Mouse (Mus musculus) midbrain, embryonic 11.5 days (tissue): ENCODE data around the gene Chuk. TPM values are rescaled to one million over a fixed set of nuclear protein-coding genes. Genes with fewer than 3 reads are reported as not detected.
A peak's percentile ranks its signal among the peaks of the same experiment; 100 is the strongest.

Source experiments
- ATAC-seq: fragments of 200-750 bp; cut with Nextera tagmentation; 2 replicates; pipeline ENCODE4 v1.8.0; 2017; ENCODE audit warnings: moderate TSS enrichment, moderate library complexity; ENCODE audit not compliant: low FRiP score
- DNase-seq: peaks from one replicate; pipeline ENCODE4 v3.0.0; 2015; ENCODE audit warnings: low spot score; ENCODE audit errors: missing footprints
- H3K27ac ChIP-seq: fragments of 300-500 bp; sonication (generic); 2 replicates; pipeline ENCODE4 v1.5.1; 2014; ENCODE audit warnings: low read depth, low read length
- H3K27me3 ChIP-seq: fragments of 300-500 bp; sonication (generic); 2 replicates; pipeline ENCODE4 v1.6.1; 2014; ENCODE audit warnings: mild to moderate bottlenecking, low read length, moderate library complexity, mixed read lengths; ENCODE audit not compliant: control insufficient read depth, insufficient read depth
- H3K36me3 ChIP-seq: fragments of 300-500 bp; sonication (generic); 2 replicates; pipeline ENCODE4 v1.6.1; 2014; ENCODE audit warnings: mild to moderate bottlenecking, low read length, moderate library complexity, mixed read lengths; ENCODE audit not compliant: control insufficient read depth, insufficient read depth
- H3K4me1 ChIP-seq: fragments of 300-500 bp; sonication (generic); 2 replicates; pipeline ENCODE4 v1.6.1; 2014; ENCODE audit warnings: low read length; ENCODE audit not compliant: control insufficient read depth, insufficient read depth
- H3K4me2 ChIP-seq: fragments of 300-500 bp; sonication (generic); 2 replicates; pipeline ENCODE4 v1.6.1; 2014; ENCODE audit warnings: mild to moderate bottlenecking, moderate library complexity
- H3K4me3 ChIP-seq: fragments of 300-500 bp; sonication (generic); 2 replicates; pipeline ENCODE4 v1.5.1; 2014; ENCODE audit warnings: low read depth, low read length
- H3K9ac ChIP-seq: fragments of 300-500 bp; sonication (generic); 2 replicates; pipeline ENCODE4 v1.6.1; 2014; ENCODE audit warnings: low read length
- H3K9me3 ChIP-seq: fragments of 300-500 bp; sonication (generic); 2 replicates; pipeline ENCODE4 v1.6.1; 2016; ENCODE audit warnings: low read length; ENCODE audit not compliant: control insufficient read depth
- WGBS: fragments of 180-500 bp; shearing (Covaris S2); extraction: QIAGEN DNeasy Blood & Tissue Kit; methylation state at CpG from one replicate; pipeline ENCODE4 v1.1.7; 2014; 5-methylcytosine and 5-hydroxymethylcytosine counted together
- polyA plus RNA-seq: library from polyadenylated mRNA; unstranded; fragments of >200 nt; fragmentation: Nextera tagmentation; extraction: Ambion mirVana; gene quantifications from 2 replicates; pipeline ENCODE4 v1.2.1, GENCODE M21; 2014

Chuk gene
- polyA plus RNA-seq, 1 experiment from 2014 or later, result 53.9 TPM

GRCm38 (mm10) chr19:44080023-44080422, 27.3 kb downstream of the Chuk start:
- H3K4me3 ChIP-seq, result no peak overlapping the region
- no peak overlapping the region for H3K4me2 ChIP-seq
- no peaks in the 10 kb centered on the region for H3K27me3 ChIP-seq
- H3K4me1 ChIP-seq, result no peaks in the 10 kb centered on the region
- H3K27ac ChIP-seq, result no peak overlapping the region
- ATAC-seq, result no peak
- DNase-seq, result no peak
- H3K36me3 ChIP-seq, result peaks cover 7% of the 10 kb centered on the region; the same call in 1 of the 2 replicates
- H3K9ac ChIP-seq, result no peak overlapping the region
- H3K9me3 ChIP-seq, result no peaks in the 10 kb centered on the region
- WGBS, result 85% methylated on average over 2 of the region's 2 CpGs

- no peak for ATAC-seq
- no peak overlapping the region for H3K4me3 ChIP-seq
- peaks cover 7% of the 10 kb centered on the region; the same call in 1 of the 2 replicates for H3K36me3 ChIP-seq
- no peak overlapping the region for H3K4me2 ChIP-seq
- H3K27me3 ChIP-seq, result no peaks in the 10 kb centered on the region
- WGBS, result 93% methylated on average over 4 of the region's 4 CpGs
- no peak overlapping the region for H3K9ac ChIP-seq
- no peaks in the 10 kb centered on the region for H3K9me3 ChIP-seq
- H3K4me1 ChIP-seq, result no peaks in the 10 kb centered on the region
- DNase-seq, result no peak
- H3K27ac ChIP-seq, result no peak overlapping the region
These were observed 30.3 kb downstream of the Chuk start for GRCm38 (mm10) chr19:44077024-44077423.

- ATAC-seq, result no peak
- no peaks in the 10 kb centered on the region for H3K27me3 ChIP-seq
- H3K4me2 ChIP-seq, result no peak overlapping the region
- H3K4me3 ChIP-seq, result no peak overlapping the region
- H3K9me3 ChIP-seq, result no peaks in the 10 kb centered on the region
- no peak for DNase-seq
- H3K4me1 ChIP-seq, result no peaks in the 10 kb centered on the region
- WGBS, result 91% methylated on average over 9 of the region's 9 CpGs
- peaks cover 7% of the 10 kb centered on the region; the same call in 1 of the 2 replicates for H3K36me3 ChIP-seq
- no peak overlapping the region for H3K27ac ChIP-seq
- no peak overlapping the region for H3K9ac ChIP-seq
These were observed 30.8 kb downstream of the Chuk start for GRCm38 (mm10) chr19:44076457-44076856.

GRCm38 (mm10) chr19:44074986-44075385, 32.3 kb downstream of the Chuk start:
- peaks cover 6% of the 10 kb centered on the region; the same call in 1 of the 2 replicates for H3K36me3 ChIP-seq
- no peak overlapping the region for H3K9ac ChIP-seq
- 88% methylated on average over 11 of the region's 11 CpGs for WGBS
- DNase-seq, result no peak
- no peak overlapping the region for H3K4me2 ChIP-seq
- H3K27ac ChIP-seq, result no peak overlapping the region
- H3K4me1 ChIP-seq, result no peaks in the 10 kb centered on the region; the same call in 1 of the 2 replicates
- no peaks in the 10 kb centered on the region for H3K27me3 ChIP-seq
- no peak for ATAC-seq
- H3K4me3 ChIP-seq, result no peak overlapping the region
- H3K9me3 ChIP-seq, result no peaks in the 10 kb centered on the region

GRCm38 (mm10) chr19:44071166-44071565, 36.1 kb downstream of the Chuk start:
- 57% methylated on average over 5 of the region's 5 CpGs for whole genome bisulfite sequencing
- H3K9ac ChIP-seq, result no peak overlapping the region
- no peak overlapping the region for H3K4me3 ChIP-seq
- no peak overlapping the region for H3K27ac ChIP-seq
- no peaks in the 10 kb centered on the region for H3K9me3 ChIP-seq
- H3K27me3 ChIP-seq, result no peaks in the 10 kb centered on the region
- H3K36me3 ChIP-seq, result no peaks in the 10 kb centered on the region
- DNase-seq, result no peak
- peaks cover 5% of the 10 kb centered on the region for H3K4me1 ChIP-seq
- no peak for ATAC-seq
- H3K4me2 ChIP-seq, result no peak overlapping the region

GRCm38 (mm10) chr19:44069914-44070232, 37.4 kb downstream of the Chuk start:
- H3K4me3 ChIP-seq, result peak overlapping the region; percentile 39
- no peak for DNase-seq
- no peak for ATAC-seq
- H3K9ac ChIP-seq, result peak overlapping the region; percentile 57
- no peak overlapping the region for H3K27ac ChIP-seq
- peak overlapping the region; percentile 95 for H3K4me2 ChIP-seq
- WGBS, result 10% methylated on average over 4 of the region's 4 CpGs
- no peaks in the 10 kb centered on the region for H3K27me3 ChIP-seq
- peaks cover 5% of the 10 kb centered on the region for H3K4me1 ChIP-seq
- H3K9me3 ChIP-seq, result no peaks in the 10 kb centered on the region
- H3K36me3 ChIP-seq, result no peaks in the 10 kb centered on the region

- ATAC-seq, result peak; percentile 94
- H3K4me3 ChIP-seq, result peak within 1 kb of the TSS; percentile 39
- no peaks in the 10 kb centered on the region for H3K36me3 ChIP-seq
- H3K27ac ChIP-seq, result no peak within 1 kb of the TSS
- H3K4me2 ChIP-seq, result peak within 1 kb of the TSS; percentile 95
- H3K9ac ChIP-seq, result peak within 1 kb of the TSS; percentile 57
- no peaks in the 10 kb centered on the region for H3K9me3 ChIP-seq
- H3K27me3 ChIP-seq, result no peaks in the 10 kb centered on the region
- DNase-seq, result peak; percentile 99
- H3K4me1 ChIP-seq, result peaks cover 5% of the 10 kb centered on the region
- WGBS, result under 1% methylated on average over 73 of the region's 75 CpGs
These were observed 38.0 kb downstream of the Chuk start, which contains the start of gene Erlin1 for GRCm38 (mm10) chr19:44069121-44069913. Gene Erlin1, minus strand, starts transcription at chr19:44069785.

GRCm38 (mm10) chr19:44068232-44068631, 39.0 kb downstream of the Chuk start:
- Histone ChIP-seq H3K4me2 (peak overlapping the region; percentile 95; the same call in 1 of the 2 replicates), H3K4me1 (peaks cover 5% of the 10 kb centered on the region), H3K9me3 (no peaks in the 10 kb centered on the region), H3K27ac (no peak overlapping the region), H3K27me3 (no peaks in the 10 kb centered on the region), H3K9ac (peak overlapping the region; percentile 57; the same call in 1 of the 2 replicates), H3K36me3 (no peaks in the 10 kb centered on the region), H3K4me3 (no peak overlapping the region)
- ATAC-seq (no peak), DNase-seq (no peak)
- WGBS, result 82% methylated on average over 4 of the region's 4 CpGs

- Histone ChIP-seq H3K4me2 (no peak overlapping the region), H3K36me3 (no peaks in the 10 kb centered on the region), H3K9ac (no peak overlapping the region), H3K27ac (no peak overlapping the region), H3K9me3 (no peaks in the 10 kb centered on the region), H3K4me3 (no peak overlapping the region), H3K27me3 (no peaks in the 10 kb centered on the region), H3K4me1 (peaks cover 5% of the 10 kb centered on the region)
- 89% methylated on average over 9 of the region's 9 CpGs for WGBS
- no peak for ATAC-seq
- no peak for DNase-seq
These were observed 39.8 kb downstream of the Chuk start for GRCm38 (mm10) chr19:44067323-44068049.
